Mouse (Mus musculus): ENCODE results near the gene H2-DMb1.

- TF ChIP-seq CTCF (IDR thresholded peaks at IDR 0.05; ENCODE audit: low read depth) (no peak), EP300 (optimal IDR thresholded peaks at IDR 0.05) (no peak)
Observed at GRCm38 (mm10) chr17:34140240-34140639, 12.6 kb upstream of the H2-DMb1 start.

Measured in stomach, postnatal 0 days (tissue).